Mouse (Mus musculus): ENCODE results near the gene Gm7697. TPM values are rescaled to one million over a fixed set of nuclear protein-coding genes. Genes with fewer than 3 reads are reported as not detected.
"Not testable (repeated sequence)": the region's sequence is repeated elsewhere in the genome, so short reads cannot be mapped to it uniquely, and the experiment has no call there.

Gm7697 gene
- total RNA-seq (2014; fragmentation: Nextera tagmentation) (not detected in 2 replicates), total RNA-seq (2017) (not detected in 2 replicates)

DNA sequence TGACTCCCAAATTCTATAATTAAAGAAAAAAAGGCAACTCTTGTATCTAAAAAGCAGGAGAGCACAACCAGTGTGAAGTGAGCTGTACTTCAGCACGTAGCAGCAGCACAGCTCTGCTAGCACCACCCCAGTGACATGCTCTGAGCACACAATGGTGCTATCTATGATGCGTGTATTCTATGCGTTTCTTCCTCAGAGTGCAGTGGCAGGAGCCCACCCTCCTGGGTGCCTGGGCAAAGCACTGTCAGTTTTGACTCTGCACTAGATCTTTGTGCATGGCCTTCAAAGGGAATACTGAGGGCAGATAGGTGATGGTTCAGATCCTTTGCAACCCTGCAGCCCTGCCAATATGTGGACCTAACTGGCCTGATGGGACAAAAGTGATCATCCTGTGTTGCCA, at the start of gene Gm7697:
Gene Gm7697 (minus strand): TSS at position 101 of the 400 bp plus-strand sequence.
- not testable (repeated sequence) for ATAC-seq (replicated peaks; ENCODE audit: poor library complexity, severe bottlenecking)

DNA sequence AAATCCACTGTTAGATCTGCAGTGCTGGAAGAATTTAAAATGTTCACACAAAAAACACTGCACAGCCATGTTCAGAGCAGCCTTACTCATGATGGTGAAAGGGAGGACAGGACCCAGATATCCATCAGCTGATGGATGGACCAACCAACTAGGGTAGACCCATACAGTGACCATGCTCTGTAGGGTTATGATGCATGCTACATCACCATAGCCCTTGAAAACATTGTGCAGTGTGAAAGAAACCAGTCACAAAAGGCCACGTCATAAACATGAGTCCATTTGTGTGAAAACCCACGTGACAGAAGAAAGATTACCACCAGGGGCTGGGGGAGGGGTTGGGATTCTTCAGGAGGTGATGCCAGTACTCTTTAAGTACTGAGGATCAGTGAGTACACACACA, 28.5 kb upstream of the Gm7697 start:
- not testable (repeated sequence) for ATAC-seq (replicated peaks; ENCODE audit: poor library complexity, severe bottlenecking)

DNA sequence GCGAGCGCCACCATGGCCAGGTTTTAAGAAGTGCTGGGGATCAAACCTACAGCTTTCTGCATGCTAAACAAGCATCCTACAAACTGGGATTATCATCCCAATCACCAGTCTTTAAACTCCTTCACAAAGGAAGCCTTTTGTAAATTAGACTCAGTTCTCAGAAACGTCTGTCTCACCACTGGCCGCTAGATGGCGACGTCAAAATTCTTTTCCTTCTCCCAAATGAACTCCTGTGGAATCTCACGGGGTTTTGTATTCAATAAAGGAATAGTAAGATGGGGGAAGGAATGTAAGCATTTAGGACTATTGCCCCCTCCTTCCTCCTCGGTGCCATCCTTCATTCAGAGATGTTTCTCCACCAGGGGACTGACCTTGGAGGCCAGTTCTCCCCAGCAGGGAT, 26.8 kb upstream of the Gm7697 start:
- ATAC-seq (replicated peaks; ENCODE audit: poor library complexity, severe bottlenecking), result not testable (repeated sequence)

DNA sequence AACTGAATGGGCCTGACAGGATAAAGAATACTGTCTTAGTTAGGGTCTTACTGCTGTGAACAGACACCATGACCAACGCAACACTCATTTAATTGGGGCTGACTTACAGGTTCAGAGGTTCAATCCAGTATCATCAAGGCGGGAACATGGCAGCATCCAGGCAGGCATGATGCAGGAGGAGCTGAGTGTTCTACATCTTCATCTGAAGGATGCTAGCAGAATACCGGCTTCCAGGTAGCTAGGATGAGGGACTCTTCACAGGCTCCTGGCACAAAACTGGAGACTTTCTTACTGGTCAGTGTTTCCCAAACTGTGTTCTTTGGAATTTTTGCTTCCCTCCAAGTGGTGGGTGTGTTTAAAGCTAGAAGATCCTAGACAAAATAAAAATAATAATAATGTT, 25.3 kb upstream of the Gm7697 start:
- not testable (repeated sequence) for ATAC-seq (replicated peaks; ENCODE audit: poor library complexity, severe bottlenecking)

DNA sequence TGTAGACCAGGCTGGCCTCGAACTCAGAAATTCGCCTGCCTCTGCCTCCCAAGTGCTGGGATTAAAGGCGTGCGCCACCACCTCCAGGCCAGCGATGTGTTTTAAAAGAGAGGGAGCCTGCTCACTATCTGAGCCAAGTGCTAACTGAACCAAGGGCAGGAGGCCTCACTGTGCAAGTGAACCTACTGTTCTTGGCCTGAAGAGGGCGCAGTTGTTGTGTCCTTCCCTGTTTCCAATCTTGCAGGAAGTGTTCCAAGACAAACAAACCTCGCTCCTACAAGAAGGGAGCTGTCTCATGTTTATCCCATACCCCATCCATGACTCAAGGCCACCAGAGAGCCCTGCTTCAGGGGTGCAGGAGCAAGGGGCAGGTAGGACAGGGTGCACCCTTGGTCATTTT, 24.4 kb upstream of the Gm7697 start:
- ATAC-seq (replicated peaks; ENCODE audit: poor library complexity, severe bottlenecking), result not testable (repeated sequence)

DNA sequence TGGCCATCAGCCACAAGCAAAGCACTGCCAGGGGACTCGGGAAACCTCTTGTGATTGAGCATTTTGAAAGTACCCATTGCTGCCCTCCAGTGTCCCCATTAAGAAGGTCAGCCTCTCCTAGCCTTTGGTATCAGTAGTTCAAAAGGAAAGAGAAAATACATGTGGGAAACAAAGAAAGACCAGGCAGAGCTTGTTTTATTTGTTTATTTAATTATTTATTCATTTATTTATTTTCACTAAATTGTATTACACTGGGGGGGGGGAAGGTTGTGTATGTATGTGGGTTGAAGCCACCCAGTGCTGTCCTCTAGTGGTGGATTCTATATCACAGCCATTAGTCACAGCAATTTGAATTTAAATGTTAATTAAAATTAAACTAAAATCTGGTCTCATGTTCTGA, 22.2 kb upstream of the Gm7697 start:
- not testable (repeated sequence) for ATAC-seq (replicated peaks; ENCODE audit: poor library complexity, severe bottlenecking)

DNA sequence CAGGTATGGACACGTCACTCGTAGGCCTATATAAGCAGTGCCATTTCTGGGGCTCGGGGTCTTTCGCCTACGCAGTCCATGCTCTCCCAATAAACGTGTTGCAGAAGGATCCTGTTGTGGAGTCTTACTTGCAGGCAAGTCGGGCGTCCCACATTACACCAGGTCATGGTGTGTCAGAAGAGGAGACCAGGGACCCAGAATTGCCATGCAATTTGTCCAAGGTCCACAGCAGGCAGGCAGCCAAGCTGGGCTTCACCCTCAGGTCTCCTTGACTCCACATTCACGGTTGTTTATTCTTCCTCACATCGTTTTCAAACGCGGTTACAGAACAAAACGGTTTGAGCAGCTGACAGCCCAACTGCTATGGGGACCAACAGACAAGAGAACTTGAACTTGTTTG, 21.7 kb upstream of the Gm7697 start:
- ATAC-seq (replicated peaks; ENCODE audit: poor library complexity, severe bottlenecking), result not testable (repeated sequence)

DNA sequence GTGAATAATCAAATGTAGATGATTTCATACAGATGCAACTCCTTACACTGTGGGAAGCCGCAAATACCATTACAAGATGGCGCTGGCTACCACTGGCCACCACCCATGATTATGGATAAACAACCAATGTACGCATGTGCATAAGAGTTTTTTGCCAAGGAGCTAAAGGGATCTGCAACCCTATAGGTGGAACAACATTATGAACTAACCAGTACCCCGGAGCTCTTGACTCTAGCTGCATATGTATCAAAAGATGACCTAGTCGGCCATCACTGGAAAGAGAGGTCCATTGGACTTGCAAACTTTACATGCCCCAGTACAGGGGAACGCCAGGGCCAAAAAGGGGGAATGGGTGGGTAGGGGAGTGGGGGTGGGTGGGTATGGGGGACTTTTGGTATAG, 21.2 kb upstream of the Gm7697 start:
- not testable (repeated sequence) for ATAC-seq (replicated peaks; ENCODE audit: poor library complexity, severe bottlenecking)

DNA sequence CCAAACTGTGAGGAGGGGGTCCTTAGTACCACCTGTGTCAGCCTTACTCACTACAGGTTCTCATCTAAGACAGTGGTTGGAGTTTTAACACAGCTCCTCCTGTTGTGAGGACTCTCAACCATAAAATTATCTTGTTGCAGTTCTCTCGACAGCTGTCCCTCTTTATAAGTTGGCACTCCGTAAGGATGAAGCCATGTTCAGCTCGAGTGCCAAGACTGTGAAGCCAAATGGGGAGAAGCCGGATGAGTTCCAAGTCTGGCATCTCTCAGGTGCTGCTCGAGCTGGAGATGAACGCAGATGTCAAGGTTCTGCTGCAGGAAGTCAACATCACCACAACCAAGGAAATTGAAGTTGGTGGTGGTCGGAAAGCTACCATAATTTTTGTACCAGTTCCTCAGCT, 18.0 kb upstream of the Gm7697 start:
- not testable (repeated sequence) for ATAC-seq (replicated peaks; ENCODE audit: poor library complexity, severe bottlenecking)

DNA sequence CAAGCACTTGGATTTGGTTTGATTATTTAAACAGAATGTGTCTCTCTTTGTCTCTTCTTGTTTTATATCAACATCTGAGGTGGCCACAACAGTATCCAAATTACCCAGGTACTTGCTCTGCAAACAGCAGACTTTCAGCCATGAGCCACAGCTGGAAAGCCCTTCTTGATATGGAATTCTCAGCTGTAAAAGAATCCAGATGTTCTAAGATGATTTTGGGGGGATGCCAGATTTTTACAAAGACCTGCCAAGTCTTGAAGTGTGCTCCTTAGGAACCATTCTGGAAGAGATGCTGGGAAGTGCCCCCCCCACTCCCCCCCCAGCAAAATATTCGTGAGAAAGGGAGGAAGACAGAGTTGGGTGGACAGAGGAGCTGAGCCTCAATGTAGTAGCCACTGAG, 17.6 kb upstream of the Gm7697 start:
- not testable (repeated sequence) for ATAC-seq (replicated peaks; ENCODE audit: poor library complexity, severe bottlenecking)

DNA sequence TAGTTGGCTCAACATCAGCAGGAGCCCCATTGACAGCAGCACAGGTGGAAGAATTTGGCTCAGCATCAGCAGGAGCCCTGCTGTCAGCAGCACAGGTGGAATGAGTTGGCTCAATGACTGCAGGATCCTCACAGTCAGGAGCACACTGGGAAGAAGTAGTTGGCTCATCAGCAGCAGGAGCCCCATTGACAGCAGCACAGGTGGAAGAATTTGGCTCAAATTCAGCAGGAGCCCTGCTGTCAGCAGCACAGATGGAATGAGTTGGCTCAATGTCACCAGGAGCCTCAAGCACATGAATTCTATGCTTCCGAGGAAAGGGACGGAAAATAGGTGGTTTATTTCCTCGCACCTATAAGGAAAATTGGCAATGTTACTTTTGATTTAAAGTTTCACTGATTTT, 47.8 kb downstream of the Gm7697 start:
- ATAC-seq (replicated peaks; ENCODE audit: poor library complexity, severe bottlenecking), result not testable (repeated sequence)

DNA sequence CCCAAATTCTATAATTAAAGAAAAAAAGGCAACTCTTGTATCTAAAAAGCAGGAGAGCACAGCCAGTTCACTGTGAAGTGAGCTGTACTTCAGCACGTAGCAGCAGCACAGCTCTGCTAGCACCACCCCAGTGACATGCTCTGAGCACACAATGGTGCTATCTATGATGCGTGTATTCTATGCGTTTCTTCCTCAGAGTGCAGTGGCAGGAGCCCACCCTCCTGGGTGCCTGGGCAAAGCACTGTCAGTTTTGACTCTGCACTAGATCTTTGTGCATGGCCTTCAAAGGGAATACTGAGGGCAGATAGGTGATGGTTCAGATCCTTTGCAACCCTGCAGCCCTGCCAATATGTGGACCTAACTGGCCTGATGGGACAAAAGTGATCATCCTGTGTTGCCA, 69.3 kb downstream of the Gm7697 start, which contains the start of gene Gm9495:
Gene Gm9495 (minus strand): TSS at position 101 of the 400 bp plus-strand sequence.
- not testable (repeated sequence) for ATAC-seq (replicated peaks; ENCODE audit: poor library complexity, severe bottlenecking)

Other genes with a start within 250 kb of the Gm7697 start
- not detected in 2 replicates for gene Gm9495, start 69.4 kb downstream of the Gm7697 start, total RNA-seq (2014; fragmentation: Nextera tagmentation)
- gene Gm9495, start 69.4 kb downstream of the Gm7697 start, total RNA-seq (2017), result not detected in 2 replicates
- gene Zfp868, start 102.6 kb upstream of the Gm7697 start, total RNA-seq (2014; fragmentation: Nextera tagmentation), result 16.5 and 19.5 TPM in 2 replicates
- gene Zfp868, start 102.6 kb upstream of the Gm7697 start, total RNA-seq (2017), result 9.4 and 17.1 TPM in 2 replicates
- gene Zfp964, start 131.5 kb upstream of the Gm7697 start, total RNA-seq (2014; fragmentation: Nextera tagmentation), result not detected in 2 replicates
- 0.13 TPM in 1 of 2 replicates, not detected in the other for gene Zfp964, start 131.5 kb upstream of the Gm7697 start, total RNA-seq (2017)
- 12.5 and 22.8 TPM in 2 replicates for gene Zfp869, start 187.7 kb upstream of the Gm7697 start, total RNA-seq (2014; fragmentation: Nextera tagmentation)
- 22.8 and 26.0 TPM in 2 replicates for gene Zfp869, start 187.7 kb upstream of the Gm7697 start, total RNA-seq (2017)
- 1.7 and 9.8 TPM in 2 replicates for gene Zfp963, start 227.0 kb upstream of the Gm7697 start, total RNA-seq (2014; fragmentation: Nextera tagmentation)
- 2.2 TPM in 2 replicates for gene Zfp963, start 227.0 kb upstream of the Gm7697 start, total RNA-seq (2017)

Measured in granulocyte monocyte progenitor cell, adult 5-6 weeks (primary cell).